Comparison of ENCODE assay signal across 17 mouse cellular contexts in genomic region chr8:71984601-71985000, GRCm38 (mm10). TPM values are rescaled to one million over a fixed set of nuclear protein-coding genes. Genes with fewer than 3 reads are reported as not detected.
DNase-seq lines count a peak whose midpoint lies in the region; TF ChIP-seq lines count a peak whose summit lies in the region.
"Had no signal": no experiment of that assay in that cellular context is flagged by ENCODE, and none has a peak within 500 bp of the region (broad histone marks: within the 10 kb centered on the region; RNA-seq: fewer than 3 reads in every experiment).

No protein-coding gene starts in this region.

- peak; percentile 32; the same call in 1 of the 2 replicates for TF ChIP-seq CTCF in left cerebral cortex, adult 2 months (IDR thresholded peaks at IDR 0.05)

- intact Hi-C loops in left cerebral cortex, adult 2 months (cut with DNase I) = no loop called here
- intact Hi-C loops in left cerebral cortex, postnatal 14 days (cut with DNase I) = no loop called here

- H3K9me3 ChIP-seq in heart, embryonic 10.5 days = no peaks in the 10 kb centered on the region
- H3K9me3 ChIP-seq: limb, embryonic 15.5 days; neural tube, embryonic 12.5 days had no signal

- peaks cover 5% of the 10 kb centered on the region; the same call in 1 of the 2 replicates for H3K27me3 ChIP-seq in heart, embryonic 10.5 days (ENCODE audit: insufficient read depth, poor library complexity, severe bottlenecking)
- H3K27me3 ChIP-seq: neural tube, embryonic 12.5 days had no signal

- no peaks in the 10 kb centered on the region for H3K36me3 ChIP-seq in heart, embryonic 10.5 days
- H3K36me3 ChIP-seq: limb, embryonic 15.5 days; neural tube, embryonic 12.5 days had no signal

- WGBS in heart, embryonic 10.5 days = 52% methylated on average over 4 of the region's 4 CpGs

- peak; percentile 81 for DNase-seq in heart, adult 11 months
- DNase-seq in heart, embryonic 10.5 days (ENCODE audit: low spot score) = no peak
- DNase-seq in left cerebral cortex, adult 2 months (ENCODE audit: extremely low spot score in 1 of 2, low spot score in 2 of 2) = no peak
- no peak for DNase-seq in left cerebral cortex, postnatal 14 days (ENCODE audit: low spot score in 2 of 2)
- peak; percentile 38 for DNase-seq in Muller cell, postnatal 12 days (ENCODE audit: inconsistent ontology term)
- peak; percentile 74 for DNase-seq in retina, adult 2 months (ENCODE audit: low read depth, low spot score)
- no peak for DNase-seq in urinary bladder, adult 2 months (ENCODE audit: low spot score)
- DNase-seq in adrenal gland, adult 2 months = no peak
- DNase-seq: cerebellum, adult 2 months; gastrocnemius, postnatal 14 days; right cerebral cortex, postnatal 14 days had no signal

- H3K27ac ChIP-seq in heart, embryonic 10.5 days = no peak overlapping the region
- no peak overlapping the region for H3K27ac ChIP-seq in left cerebral cortex, adult 2 months
- H3K27ac ChIP-seq: limb, embryonic 15.5 days; neural tube, embryonic 12.5 days had no signal

- peaks cover 15% of the 10 kb centered on the region; the same call in 1 of the 2 replicates for H3K4me1 ChIP-seq in heart, embryonic 10.5 days

- no peak overlapping the region for H3K4me3 ChIP-seq in heart, embryonic 10.5 days
- H3K4me3 ChIP-seq in left cerebral cortex, adult 2 months = no peak overlapping the region
- H3K4me3 ChIP-seq: limb, embryonic 15.5 days; neural tube, embryonic 12.5 days had no signal

RNA-seq across cellular contexts. Expression of gene Cyp4f18, which starts 24.8 kb away (rescaled TPM):
- not detected in 2 replicates for polyA plus RNA-seq in heart, embryonic 10.5 days (2016; fragmentation: Nextera tagmentation; extraction: Ambion mirVana)
- total RNA-seq in left cerebral cortex, adult 2 months (2021) = not detected
- total RNA-seq in left cerebral cortex, postnatal 14 days (2021) = not detected
- polyA plus RNA-seq in urinary bladder, adult 2 months (2012; rRNA removed) = 3.6 TPM in 2 replicates
- total RNA-seq in adrenal gland, adult 2 months (2021) = 10 to 100 TPM in 1 of 2 experiments, 1 to 10 TPM in 1; 8.1 to 15.7 TPM
- 10.8 and 19.0 TPM in 2 replicates for polyA plus RNA-seq in adrenal gland, adult 2 months (2012; rRNA removed)
- total RNA-seq: layer of hippocampus, postnatal 10 days had no signal

RNA-seq across cellular contexts. Expression of gene Zfp961, which starts 33.8 kb away (rescaled TPM):
- polyA plus RNA-seq in heart, embryonic 10.5 days (2016; fragmentation: Nextera tagmentation; extraction: Ambion mirVana) = 16.2 and 19.5 TPM in 2 replicates
- 10 to 100 TPM; 15.0 to 15.3 TPM for total RNA-seq in left cerebral cortex, adult 2 months (2021)
- 10 to 100 TPM; 12.6 to 13.8 TPM for total RNA-seq in left cerebral cortex, postnatal 14 days (2021)
- 18.9 and 21.7 TPM in 2 replicates for polyA plus RNA-seq in urinary bladder, adult 2 months (2012; rRNA removed)
- total RNA-seq in adrenal gland, adult 2 months (2021) = 10 to 100 TPM; 17.0 to 26.0 TPM
- 0.71 and 1.3 TPM in 2 replicates for polyA plus RNA-seq in adrenal gland, adult 2 months (2012; rRNA removed)

RNA-seq across cellular contexts. Expression of gene Olfr372, which starts 56.4 kb away (rescaled TPM):
- polyA plus RNA-seq in heart, embryonic 10.5 days (2016; fragmentation: Nextera tagmentation; extraction: Ambion mirVana) = not detected in 2 replicates
- not detected for total RNA-seq in left cerebral cortex, adult 2 months (2021)
- not detected for total RNA-seq in left cerebral cortex, postnatal 14 days (2021)
- not detected in 2 replicates for polyA plus RNA-seq in urinary bladder, adult 2 months (2012; rRNA removed)
- not detected for total RNA-seq in adrenal gland, adult 2 months (2021)
- not detected in 2 replicates for polyA plus RNA-seq in adrenal gland, adult 2 months (2012; rRNA removed)
- total RNA-seq: adrenal gland, adult 18-20 months; gastrocnemius, postnatal 14 days; hematopoietic stem cell, adult 5-6 weeks; layer of hippocampus, postnatal 10 days had no signal
- polyA plus RNA-seq: limb, embryonic 15.5 days; neural tube, embryonic 12.5 days; stomach, embryonic 14.5 days had no signal

Comparison
In these comparisons a context has a peak if more than half of its experiments do, and no peak if none do; other contexts are left out.
1. DNase-seq: peak in heart, adult 11 months (single experiment), Muller cell, postnatal 12 days (single experiment) and retina, adult 2 months (single experiment); none in heart, embryonic 10.5 days (single experiment), left cerebral cortex, adult 2 months (0 of 2), left cerebral cortex, postnatal 14 days (0 of 2), urinary bladder, adult 2 months (single experiment) and adrenal gland, adult 2 months (single experiment).
2. RNA of gene Cyp4f18, which starts 24.8 kb away (total RNA-seq): 8.1 to 15.7 TPM in adrenal gland, adult 2 months; not detected in left cerebral cortex, postnatal 14 days and not detected in left cerebral cortex, adult 2 months; every median in the first group is over 4 times any median in the second.